Mouse (Mus musculus) C2C12 (cell line): ENCODE measurements around the gene Zdhhc11.

Source experiments
- CEBPB ChIP-seq: IDR thresholded peaks from one replicate; pipeline ENCODE4 v1.6.1; 2011; ENCODE audit warnings: low read depth, mild to moderate bottlenecking, control low read depth, moderate library complexity
- CTCF ChIP-seq: IDR thresholded peaks from one replicate; pipeline ENCODE4 v1.5.1; 2011; ENCODE audit not compliant: control insufficient read depth, insufficient read depth, insufficient read length
- FOSL1 ChIP-seq: IDR thresholded peaks from one replicate; pipeline ENCODE4 v1.8.0; 2011; ENCODE audit warnings: mild to moderate bottlenecking, low read length; ENCODE audit not compliant: poor library complexity, insufficient read depth, severe bottlenecking
- MAX ChIP-seq: IDR thresholded peaks from one replicate; pipeline ENCODE4 v1.6.1; 2011; ENCODE audit warnings: mild to moderate bottlenecking, control low read depth
- MYOD1 ChIP-seq: IDR thresholded peaks from one replicate; pipeline ENCODE4 v1.6.1; 2011; ENCODE audit warnings: low read depth; ENCODE audit not compliant: control insufficient read depth, insufficient read length

GRCm38 (mm10) chr13:73963551-73963950 lies at the start of gene Zdhhc11:
- no peak for TF ChIP-seq MYOD1
- no peak for TF ChIP-seq CTCF
- no peak for TF ChIP-seq CEBPB
- no peak for TF ChIP-seq MAX
- TF ChIP-seq FOSL1, result no peak
